Mouse (Mus musculus) heart, postnatal 0 days (tissue): ENCODE data around the gene Gabrb3. TPM values are rescaled to one million over a fixed set of nuclear protein-coding genes. Genes with fewer than 3 reads are reported as not detected.

Experiments used
- ATAC-seq: fragments of 200-750 bp; cut with Nextera tagmentation; 2 replicates; pipeline ENCODE4 v1.8.0; 2017; ENCODE audit warnings: low read depth, moderate number of reproducible peaks, moderate library complexity; ENCODE audit not compliant: insufficient read depth
- DNase-seq: peaks from one replicate; pipeline ENCODE4 v3.0.0-alpha.2; 2016; ENCODE audit warnings: low spot score
- H3K27ac ChIP-seq: fragments of 300-500 bp; sonication (generic); 2 replicates; pipeline ENCODE4 v1.5.1; 2014; ENCODE audit warnings: low read depth, mild to moderate bottlenecking
- H3K27me3 ChIP-seq: fragments of 300-500 bp; sonication (generic); 2 replicates; pipeline ENCODE4 v1.6.1; 2014; ENCODE audit warnings: low read length, mixed read lengths; ENCODE audit not compliant: control insufficient read depth, insufficient read depth
- H3K36me3 ChIP-seq: fragments of 300-500 bp; sonication (generic); replicated peaks from 2 replicates; pipeline ENCODE4 v1.6.1; 2014; ENCODE audit warnings: low read length, mixed read lengths; ENCODE audit not compliant: control insufficient read depth, insufficient read depth
- H3K4me1 ChIP-seq: fragments of 300-500 bp; sonication (generic); 2 replicates; pipeline ENCODE4 v1.6.1; 2014; ENCODE audit warnings: antibody characterized with exemption; ENCODE audit not compliant: control insufficient read depth, insufficient read depth
- H3K4me2 ChIP-seq: fragments of 300-500 bp; sonication (generic); 2 replicates; pipeline ENCODE4 v1.6.1; 2014; ENCODE audit warnings: low read depth, mild to moderate bottlenecking, low read length, moderate library complexity
- H3K4me3 ChIP-seq: fragments of 300-500 bp; sonication (generic); 2 replicates; pipeline ENCODE4 v1.5.1; 2014; ENCODE audit warnings: low read depth, low read length
- H3K9ac ChIP-seq: fragments of 300-500 bp; sonication (generic); replicated peaks from 2 replicates; pipeline ENCODE4 v1.6.1; 2014; ENCODE audit warnings: low read depth, low read length, mixed read lengths
- H3K9me3 ChIP-seq: fragments of 300-500 bp; sonication (generic); replicated peaks from 2 replicates; pipeline ENCODE4 v1.6.1; 2016; ENCODE audit warnings: low read length; ENCODE audit not compliant: control insufficient read depth
- CTCF ChIP-seq: IDR thresholded peaks from 2 replicates; pipeline ENCODE4 v1.5.1; 2016; ENCODE audit warnings: antibody characterized with exemption, control low read depth, low read depth
- EP300 ChIP-seq: IDR thresholded peaks from 2 replicates; pipeline ENCODE4 v1.6.1; 2016; ENCODE audit warnings: antibody characterized with exemption, low read depth
- WGBS: fragments of 180-500 bp; shearing (Covaris S2); extraction: QIAGEN DNeasy Blood & Tissue Kit; methylation state at CpG from one replicate; pipeline ENCODE4 v1.1.7; 2014; 5-methylcytosine and 5-hydroxymethylcytosine counted together
- polyA plus RNA-seq: library from polyadenylated mRNA; unstranded; fragments of >200 nt; fragmentation: Nextera tagmentation; extraction: Ambion mirVana; gene quantifications from 2 replicates; pipeline ENCODE4 v1.2.1, GENCODE M21; 2015
- total RNA-seq: library from RNA; depleted of rRNA; stranded (reverse); fragments of >200 nt; gene quantifications from 2 replicates; pipeline ENCODE4 v1.2.3, GENCODE M21; 2014; ENCODE audit warnings: low replicate concordance

Gene Gabrb3
- total and polyA plus RNA-seq, 2 experiments from 2014 or later: 0.04 to 0.07 TPM

- Histone ChIP-seq H3K4me1 (no peaks in the 10 kb centered on the region), H3K27me3 (no peaks in the 10 kb centered on the region), H3K9me3 (no peaks in the 10 kb centered on the region), H3K36me3 (no peaks in the 10 kb centered on the region), H3K9ac (no peak overlapping the region), H3K27ac (no peak overlapping the region), H3K4me2 (no peak overlapping the region), H3K4me3 (no peak overlapping the region)
- WGBS: 54% methylated on average over 4 of the region's 4 CpGs
- ATAC-seq (no peak), DNase-seq (no peak)
- TF ChIP-seq CTCF (no peak), EP300 (no peak)
Observed at GRCm38 (mm10) chr7:57393551-57393950, 25.9 kb upstream of the Gabrb3 start.

- Histone ChIP-seq H3K27me3 (no peaks in the 10 kb centered on the region), H3K27ac (no peak overlapping the region), H3K9me3 (no peaks in the 10 kb centered on the region), H3K9ac (no peak overlapping the region), H3K4me2 (no peak overlapping the region), H3K36me3 (no peaks in the 10 kb centered on the region), H3K4me3 (no peak overlapping the region), H3K4me1 (no peaks in the 10 kb centered on the region)
- 77% methylated on average over 4 of the region's 4 CpGs for WGBS
- DNase-seq (no peak), ATAC-seq (no peak)
- no peak for TF ChIP-seq EP300
- TF ChIP-seq CTCF: no peak
Observed at GRCm38 (mm10) chr7:57411163-57411562, 8.3 kb upstream of the Gabrb3 start.

- Histone ChIP-seq H3K27me3 (no peaks in the 10 kb centered on the region), H3K4me2 (no peak overlapping the region), H3K9ac (no peak overlapping the region), H3K27ac (no peak overlapping the region), H3K4me3 (no peak overlapping the region), H3K4me1 (no peaks in the 10 kb centered on the region), H3K9me3 (no peaks in the 10 kb centered on the region), H3K36me3 (no peaks in the 10 kb centered on the region)
- 43% methylated on average over 1 of the region's 1 CpGs for WGBS
- TF ChIP-seq EP300: no peak
- TF ChIP-seq CTCF: no peak
- DNase-seq: no peak
- ATAC-seq: no peak
Observed at GRCm38 (mm10) chr7:57412896-57413295, 6.6 kb upstream of the Gabrb3 start.

GRCm38 (mm10) chr7:57421044-57421443 lies 1.6 kb downstream of the Gabrb3 start:
- 67% methylated on average over 1 of the region's 1 CpGs for WGBS
- no peak for ATAC-seq

GRCm38 (mm10) chr7:57422675-57423074 lies 3.2 kb downstream of the Gabrb3 start:
- Histone ChIP-seq H3K4me2 (no peak overlapping the region), H3K4me3 (no peak overlapping the region), H3K9ac (no peak overlapping the region), H3K4me1 (no peaks in the 10 kb centered on the region), H3K9me3 (no peaks in the 10 kb centered on the region), H3K27ac (no peak overlapping the region), H3K36me3 (no peaks in the 10 kb centered on the region), H3K27me3 (no peaks in the 10 kb centered on the region)
- DNase-seq (no peak), ATAC-seq (no peak)
- TF ChIP-seq CTCF (no peak), EP300 (no peak)
- WGBS: 64% methylated on average over 1 of the region's 1 CpGs

More at GRCm38 (mm10) chr7:57421044-57421443, 1.6 kb downstream of the Gabrb3 start:
- no peak for TF ChIP-seq CTCF
- no peak for TF ChIP-seq EP300
- H3K4me3 ChIP-seq: no peak overlapping the region
- no peaks in the 10 kb centered on the region for H3K4me1 ChIP-seq
- no peak overlapping the region for H3K4me2 ChIP-seq
- no peak overlapping the region for H3K27ac ChIP-seq
- no peaks in the 10 kb centered on the region for H3K36me3 ChIP-seq
- no peaks in the 10 kb centered on the region for H3K9me3 ChIP-seq
- no peaks in the 10 kb centered on the region for H3K27me3 ChIP-seq
- no peak for DNase-seq
- H3K9ac ChIP-seq: no peak overlapping the region

GRCm38 (mm10) chr7:57448239-57448638 lies 28.7 kb downstream of the Gabrb3 start:
- Histone ChIP-seq H3K36me3 (no peaks in the 10 kb centered on the region), H3K27me3 (no peaks in the 10 kb centered on the region), H3K9me3 (no peaks in the 10 kb centered on the region), H3K9ac (no peak overlapping the region), H3K4me1 (no peaks in the 10 kb centered on the region), H3K4me3 (no peak overlapping the region), H3K4me2 (no peak overlapping the region), H3K27ac (no peak overlapping the region)
- 63% methylated on average over 1 of the region's 1 CpGs for WGBS
- TF ChIP-seq CTCF (no peak), EP300 (no peak)
- DNase-seq: no peak
- no peak for ATAC-seq
